9 mouse cellular contexts compared by ENCODE assay signal in genomic region chr7:99988725-99989124, GRCm38 (mm10). TPM values are rescaled to one million over a fixed set of nuclear protein-coding genes. Genes with fewer than 3 reads are reported as not detected.
DNase-seq lines count a peak whose midpoint lies in the region; ATAC-seq lines count a peak whose summit lies in the region.
"Had no signal": no experiment of that assay in that cellular context is flagged by ENCODE, and none has a peak within 500 bp of the region (broad histone marks: within the 10 kb centered on the region; RNA-seq: fewer than 3 reads in every experiment).

No protein-coding gene starts in this region.

- peak; percentile 79 to 80 for DNase-seq in left cerebral cortex, adult 18-20 months (ENCODE audit: low spot score in 2 of 2)
- DNase-seq in left cerebral cortex, adult 11 months (ENCODE audit: low spot score), result no peak
- peak; percentile 62 for DNase-seq in cerebellum, adult 11-12 months
- peak; percentile 85 for DNase-seq in forebrain, embryonic 14.5 days (ENCODE audit: low spot score)
- peak; percentile 78 for DNase-seq in left cerebral cortex, postnatal 4 days
- DNase-seq in splenic B cell, adult 2 months (ENCODE audit: low read depth, low spot score), result peak; percentile 56

- 3% methylated on average over 4 of the region's 4 CpGs for WGBS in forebrain, embryonic 14.5 days
- 3% methylated on average over 4 of the region's 4 CpGs for WGBS in hindbrain, embryonic 15.5 days
- 2% methylated on average over 4 of the region's 4 CpGs for WGBS in midbrain, embryonic 16.5 days

- peak; percentile 72 for ATAC-seq in forebrain, embryonic 14.5 days
- ATAC-seq in hindbrain, embryonic 15.5 days (ENCODE audit: low FRiP score, low read depth), result peak; percentile 79; the same call in 1 of the 2 replicates
- ATAC-seq in midbrain, embryonic 16.5 days, result peak; percentile 68; the same call in 1 of the 2 replicates

- no peaks in the 10 kb centered on the region for H3K9me3 ChIP-seq in forebrain, embryonic 14.5 days (replicated peaks; ENCODE audit: control insufficient read depth, low read length)
- H3K9me3 ChIP-seq in hindbrain, embryonic 15.5 days, result no peaks in the 10 kb centered on the region
- H3K9me3 ChIP-seq in midbrain, embryonic 16.5 days (replicated peaks; ENCODE audit: control insufficient read depth, low read length, poor library complexity, severe bottlenecking), result no peaks in the 10 kb centered on the region
- H3K9me3 ChIP-seq: lung, embryonic 15.5 days had no signal

- H3K4me1 ChIP-seq in forebrain, embryonic 14.5 days (ENCODE audit: control insufficient read depth, insufficient read depth, low read length), result no peaks in the 10 kb centered on the region
- H3K4me1 ChIP-seq in hindbrain, embryonic 15.5 days (replicated peaks), result no peaks in the 10 kb centered on the region
- no peaks in the 10 kb centered on the region for H3K4me1 ChIP-seq in midbrain, embryonic 16.5 days (ENCODE audit: control insufficient read depth, insufficient read depth, low read length)
- H3K4me1 ChIP-seq: lung, embryonic 15.5 days had no signal

- no peaks in the 10 kb centered on the region for H3K36me3 ChIP-seq in forebrain, embryonic 14.5 days (ENCODE audit: control insufficient read depth, insufficient read depth, low read length)
- no peaks in the 10 kb centered on the region for H3K36me3 ChIP-seq in hindbrain, embryonic 15.5 days
- no peaks in the 10 kb centered on the region for H3K36me3 ChIP-seq in midbrain, embryonic 16.5 days (ENCODE audit: control insufficient read depth, insufficient read depth, low read length)
- H3K36me3 ChIP-seq in splenic B cell, adult 2 months (ENCODE audit: control insufficient read depth, insufficient read depth, low read length, poor library complexity, severe bottlenecking), result no peaks in the 10 kb centered on the region
- H3K36me3 ChIP-seq: lung, embryonic 15.5 days had no signal

- H3K4me2 ChIP-seq in forebrain, embryonic 14.5 days (ENCODE audit: low read length), result no peak overlapping the region
- no peak overlapping the region for H3K4me2 ChIP-seq in hindbrain, embryonic 15.5 days
- no peak overlapping the region for H3K4me2 ChIP-seq in midbrain, embryonic 16.5 days (ENCODE audit: low read length)
- H3K4me2 ChIP-seq: lung, embryonic 15.5 days had no signal

- H3K27ac ChIP-seq in forebrain, embryonic 14.5 days (ENCODE audit: low read depth, low read length), result no peak overlapping the region
- H3K27ac ChIP-seq in hindbrain, embryonic 15.5 days (replicated peaks), result no peak overlapping the region
- no peak overlapping the region for H3K27ac ChIP-seq in midbrain, embryonic 16.5 days (ENCODE audit: low read length)
- H3K27ac ChIP-seq: lung, embryonic 15.5 days had no signal

- no peak overlapping the region for H3K4me3 ChIP-seq in forebrain, embryonic 14.5 days (ENCODE audit: low read depth, low read length)
- no peak overlapping the region for H3K4me3 ChIP-seq in hindbrain, embryonic 15.5 days
- H3K4me3 ChIP-seq in midbrain, embryonic 16.5 days (ENCODE audit: low read depth, low read length), result no peak overlapping the region
- H3K4me3 ChIP-seq: lung, embryonic 15.5 days had no signal

- H3K27me3 ChIP-seq in forebrain, embryonic 14.5 days (replicated peaks; ENCODE audit: control insufficient read depth, insufficient read depth, low read length), result no peaks in the 10 kb centered on the region
- H3K27me3 ChIP-seq in hindbrain, embryonic 15.5 days, result no peaks in the 10 kb centered on the region
- no peaks in the 10 kb centered on the region for H3K27me3 ChIP-seq in midbrain, embryonic 16.5 days (ENCODE audit: control insufficient read depth, insufficient read depth, low read depth, low read length)
- no peaks in the 10 kb centered on the region for H3K27me3 ChIP-seq in splenic B cell, adult 2 months (ENCODE audit: control insufficient read depth, insufficient read depth, low read length, poor library complexity, severe bottlenecking)
- H3K27me3 ChIP-seq: lung, embryonic 15.5 days had no signal

- intact Hi-C loops in left cerebral cortex, postnatal 4 days (cut with DNase I), result loop anchor here (2.0 to 10.0 kb wide), 2 partner anchors 64 to 120 kb away; no protein-coding TSS in a partner anchor

- H3K9ac ChIP-seq in forebrain, embryonic 14.5 days (ENCODE audit: low read length), result no peak overlapping the region
- no peak overlapping the region for H3K9ac ChIP-seq in hindbrain, embryonic 15.5 days
- H3K9ac ChIP-seq in midbrain, embryonic 16.5 days (ENCODE audit: low read depth, low read length), result no peak overlapping the region
- H3K9ac ChIP-seq: lung, embryonic 15.5 days had no signal

RNA-seq across cellular contexts. Expression of gene Rnf169, which starts 8.5 kb away (rescaled TPM):
- total RNA-seq in left cerebral cortex, adult 18-20 months (2021), result 10 to 100 TPM; 45.6 to 47.4 TPM
- 3.6 and 4.9 TPM in 2 replicates for polyA plus RNA-seq in forebrain, embryonic 14.5 days (2014; fragmentation: Nextera tagmentation; extraction: Ambion mirVana)
- 4.6 and 4.9 TPM in 2 replicates for polyA plus RNA-seq in hindbrain, embryonic 15.5 days (2015; fragmentation: Nextera tagmentation; extraction: Ambion mirVana)
- 10 to 100 TPM; 25.4 to 27.1 TPM for total RNA-seq in left cerebral cortex, postnatal 4 days (2021)
- 4.3 and 4.4 TPM in 2 replicates for polyA plus RNA-seq in midbrain, embryonic 16.5 days (2015; fragmentation: Nextera tagmentation; extraction: Ambion mirVana)

RNA-seq across cellular contexts. Expression of gene Chrdl2, which starts 17.2 kb away (rescaled TPM):
- total RNA-seq in left cerebral cortex, adult 18-20 months (2021), result under 1 TPM in 1 of 2 experiments, not detected in 1; 0.37 TPM
- polyA plus RNA-seq in forebrain, embryonic 14.5 days (2014; fragmentation: Nextera tagmentation; extraction: Ambion mirVana), result not detected in 2 replicates
- polyA plus RNA-seq in hindbrain, embryonic 15.5 days (2015; fragmentation: Nextera tagmentation; extraction: Ambion mirVana), result 0.71 and 1.3 TPM in 2 replicates
- not detected for total RNA-seq in left cerebral cortex, postnatal 4 days (2021)
- 0.12 and 0.48 TPM in 2 replicates for polyA plus RNA-seq in midbrain, embryonic 16.5 days (2015; fragmentation: Nextera tagmentation; extraction: Ambion mirVana)
- polyA plus RNA-seq: lung, embryonic 15.5 days had no signal
